Mouse (Mus musculus) T-cell, adult 2 months (primary cell): ENCODE data around the gene Cdrt4.
A peak's percentile ranks its signal among the peaks of the same experiment; 100 is the strongest.

Experiments
- DNase-seq: peaks from one replicate; pipeline ENCODE4 v3.0.0; 2022; ENCODE audit warnings: low spot score

Cdrt4 gene

DNA sequence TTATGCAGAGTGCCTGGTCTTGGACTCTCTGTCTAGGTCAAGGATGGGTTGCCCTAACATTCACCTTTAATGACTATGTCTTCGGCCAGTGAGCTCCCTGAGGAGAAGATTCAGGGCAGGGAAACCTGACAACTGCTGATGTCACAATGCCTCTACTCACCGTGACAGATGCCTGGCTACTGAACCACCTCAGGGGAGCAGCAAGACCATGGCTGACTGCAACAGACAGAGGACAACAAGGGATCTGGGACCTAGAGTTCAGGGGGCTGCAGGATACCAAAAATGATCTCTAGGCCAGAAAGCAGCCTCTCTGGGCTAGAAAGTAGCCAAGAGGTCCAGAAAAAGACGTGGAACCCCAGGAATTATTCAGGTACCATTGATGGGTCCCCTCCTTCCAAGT is at the start of gene Cdrt4:
Cdrt4 (plus strand) TSS at position 182 of the 400 bp plus-strand sequence.
- no peak for DNase-seq

GRCm38 (mm10) chr11:62901699-62902323 is 49.2 kb upstream of the Cdrt4 start:
- DNase-seq, result peak; percentile 48

GRCm38 (mm10) chr11:62903871-62904495 is 47.0 kb upstream of the Cdrt4 start:
- no peak for DNase-seq

GRCm38 (mm10) chr11:62909720-62910306 is 41.2 kb upstream of the Cdrt4 start:
- peak; percentile 8 for DNase-seq

- DNase-seq, result no peak
These were observed 39.6 kb upstream of the Cdrt4 start for GRCm38 (mm10) chr11:62911362-62911761.

DNA sequence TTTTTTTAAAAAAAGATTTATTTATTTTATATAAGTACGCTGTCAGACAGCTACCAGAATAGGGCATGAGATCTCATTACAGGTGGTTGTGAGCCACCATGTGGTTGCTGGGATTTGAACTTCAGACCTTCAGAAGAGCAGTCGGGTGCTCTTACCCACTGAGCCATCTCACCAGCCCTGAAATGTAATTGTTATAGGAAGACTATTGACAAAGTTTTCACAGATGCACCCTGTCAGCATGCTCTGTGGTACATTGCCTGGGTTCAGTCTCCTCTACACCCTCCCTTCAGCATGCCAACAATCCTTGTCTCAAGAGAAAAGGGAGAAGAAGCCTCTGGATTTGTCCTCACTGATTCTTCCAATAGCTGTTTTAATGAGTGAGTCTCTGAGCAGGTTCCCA is 37.9 kb upstream of the Cdrt4 start:
- no peak for DNase-seq

DNA sequence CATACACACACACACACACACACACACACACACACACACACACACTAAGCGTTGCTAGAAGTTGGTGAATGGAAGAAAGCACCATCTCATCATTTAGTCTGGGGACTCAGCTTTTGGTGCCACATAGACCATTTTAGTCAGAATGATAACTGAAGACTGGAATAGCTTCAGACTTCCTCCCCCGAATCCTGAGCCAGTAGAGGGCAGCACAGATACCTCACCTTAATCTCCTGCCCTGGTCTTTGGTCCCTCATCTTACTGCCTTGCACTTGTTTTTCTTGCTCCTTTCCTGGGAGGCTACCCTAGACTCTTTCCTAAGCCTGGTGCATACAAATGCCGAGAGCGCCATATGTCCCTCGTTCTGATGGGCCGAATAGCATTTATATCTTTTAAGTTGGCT is 36.5 kb upstream of the Cdrt4 start:
- DNase-seq, result no peak

DNA sequence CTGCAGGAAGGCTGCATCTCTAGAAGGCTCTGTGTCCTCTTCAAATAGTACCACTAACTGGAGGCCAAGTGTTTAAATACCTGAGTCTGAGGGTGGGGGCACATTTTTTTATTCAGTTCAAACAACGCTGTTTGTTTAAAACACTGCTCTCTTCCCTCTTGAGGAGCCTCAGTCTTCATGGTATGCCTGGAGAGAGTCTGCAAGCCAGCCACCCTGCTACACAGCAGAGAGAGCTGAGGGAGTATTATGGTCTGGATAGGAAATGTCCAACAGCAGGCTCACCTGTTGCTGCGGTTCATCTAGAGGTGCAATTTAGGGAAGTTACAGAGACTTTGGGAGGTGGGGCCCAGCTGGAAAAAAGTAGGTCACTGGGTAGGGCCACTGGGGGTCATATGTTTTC is 35.5 kb upstream of the Cdrt4 start:
- DNase-seq, result no peak

- no peak for DNase-seq
These were observed 34.2 kb upstream of the Cdrt4 start for GRCm38 (mm10) chr11:62916765-62917164.

DNA sequence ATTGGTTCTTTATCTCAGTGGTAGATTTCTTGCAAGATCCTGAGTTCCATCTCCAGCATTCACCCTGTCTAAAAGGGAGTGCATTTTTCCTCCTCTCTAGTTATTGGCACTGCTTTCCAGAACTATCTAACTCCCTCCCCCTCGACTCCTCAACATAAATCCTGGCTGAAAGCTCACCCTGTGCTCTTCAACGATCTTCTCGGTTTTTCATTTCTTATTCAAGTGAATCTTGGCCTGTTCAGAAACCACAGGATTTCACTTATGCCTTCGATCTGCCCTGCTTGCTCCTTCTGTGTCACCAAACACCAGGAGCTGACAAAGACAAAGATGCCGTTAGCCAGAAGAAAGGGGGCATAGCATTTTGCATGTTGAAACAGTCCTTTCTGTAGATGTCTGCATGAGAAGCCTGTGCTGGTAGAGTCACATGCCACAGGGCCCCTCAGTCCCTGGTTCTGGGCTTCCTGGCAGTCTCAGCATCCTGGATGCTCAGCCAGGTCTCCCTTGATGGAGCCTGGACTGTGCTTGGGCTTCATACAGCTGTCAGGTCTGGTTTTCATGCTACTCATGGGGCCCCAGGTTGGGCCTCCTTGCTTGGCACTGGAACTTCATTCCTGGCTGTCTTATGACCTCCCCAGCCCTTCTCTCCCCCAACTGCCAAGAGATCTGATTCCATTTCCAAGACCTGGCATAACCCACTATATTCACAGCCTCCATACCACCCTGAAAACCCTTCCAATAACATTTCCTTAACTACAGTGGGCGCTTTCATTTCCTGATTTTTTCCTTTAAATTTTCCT is 30.8 kb upstream of the Cdrt4 start:
- no peak for DNase-seq

DNA sequence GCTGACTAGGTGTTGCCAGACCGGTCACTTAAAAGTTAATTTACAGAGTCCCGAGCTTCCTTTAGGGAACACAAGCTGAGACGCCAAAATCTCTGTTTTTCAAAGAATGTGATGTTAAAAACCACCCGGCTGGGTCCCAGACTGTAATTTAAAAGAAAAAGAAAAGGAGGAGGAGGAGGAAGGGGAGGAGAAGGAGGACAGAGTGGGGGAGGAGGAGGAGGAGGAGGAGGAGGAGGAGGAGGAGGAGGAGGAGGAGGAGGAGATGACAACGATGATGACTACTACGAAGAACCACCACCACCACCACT is 30.3 kb upstream of the Cdrt4 start:
- no peak for DNase-seq

DNA sequence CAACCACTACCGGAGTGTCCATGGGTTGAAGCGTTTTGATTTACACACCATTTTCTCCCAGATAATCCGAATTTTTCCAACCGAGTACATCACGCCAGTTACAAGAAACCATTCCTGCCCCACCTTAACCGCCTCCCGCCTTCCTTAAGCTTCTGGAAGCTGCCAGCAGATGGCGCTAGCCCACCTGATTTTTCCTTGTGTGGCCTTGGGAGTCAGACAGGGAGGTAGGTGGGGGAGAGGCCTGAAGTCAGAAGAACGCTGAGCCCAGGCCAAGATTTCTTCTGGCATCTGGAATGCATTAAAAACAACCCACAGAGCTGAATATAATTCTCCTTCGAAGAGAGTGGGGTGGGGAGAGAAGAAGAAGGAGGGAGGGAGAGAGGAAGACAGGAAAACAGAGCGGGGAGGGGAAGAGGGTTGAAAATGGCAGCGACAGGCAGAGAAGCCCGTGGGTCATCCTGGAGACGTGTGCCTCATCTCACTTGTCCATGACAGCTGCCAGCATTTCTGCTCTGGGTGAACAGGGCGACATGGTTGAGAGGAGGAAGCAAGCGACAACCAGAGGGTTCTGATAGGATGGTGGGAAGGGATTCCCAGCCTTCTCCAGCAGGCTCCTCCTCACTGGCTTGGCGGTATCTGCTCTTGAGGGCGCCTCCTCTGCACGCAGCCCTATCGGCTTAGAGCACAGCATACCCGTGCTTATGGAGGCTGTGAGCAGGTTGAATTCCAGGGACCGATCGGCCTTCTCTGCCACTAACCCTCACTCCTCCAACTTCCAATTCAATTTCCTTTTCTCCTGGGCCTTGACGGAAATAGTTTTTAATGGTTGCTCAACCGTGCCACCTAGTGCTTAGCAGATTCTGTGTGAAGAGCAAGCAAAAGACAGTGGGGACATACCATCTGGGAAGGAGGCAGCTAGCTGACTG is 29.7 kb upstream of the Cdrt4 start:
- peak; percentile 27 for DNase-seq

DNA sequence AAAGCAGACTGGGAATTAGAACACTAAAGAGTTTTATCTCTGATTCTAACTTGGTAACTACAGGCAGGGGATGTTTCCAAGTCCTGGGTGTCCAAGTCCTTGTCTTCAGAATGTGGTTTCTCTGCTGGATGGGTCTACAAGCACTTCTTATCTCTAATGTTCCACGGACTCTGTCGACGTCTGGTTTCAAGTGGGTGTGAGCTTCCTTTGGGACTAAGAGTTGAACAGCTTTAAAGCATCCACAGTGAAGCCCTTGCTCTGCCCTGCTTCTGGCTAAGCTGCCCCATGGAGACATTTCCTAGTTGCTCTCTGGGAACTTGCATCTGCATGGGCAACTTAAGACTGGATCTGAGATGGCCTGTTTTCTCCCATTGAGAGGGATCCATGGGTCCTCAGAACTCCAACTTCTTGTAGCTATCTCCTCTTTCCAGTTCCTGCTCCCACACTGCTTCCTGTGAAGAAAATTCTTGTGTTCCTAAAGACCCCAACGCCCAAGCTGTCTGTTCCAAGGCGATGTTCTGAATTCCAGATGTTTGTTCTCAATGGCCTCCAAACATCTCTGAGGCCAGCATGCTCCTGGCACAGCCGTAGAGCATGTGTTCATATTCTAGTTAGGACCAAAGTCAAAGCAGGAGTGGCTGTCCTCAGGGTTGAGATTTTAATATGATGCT is 26.8 kb upstream of the Cdrt4 start:
- no peak for DNase-seq

DNA sequence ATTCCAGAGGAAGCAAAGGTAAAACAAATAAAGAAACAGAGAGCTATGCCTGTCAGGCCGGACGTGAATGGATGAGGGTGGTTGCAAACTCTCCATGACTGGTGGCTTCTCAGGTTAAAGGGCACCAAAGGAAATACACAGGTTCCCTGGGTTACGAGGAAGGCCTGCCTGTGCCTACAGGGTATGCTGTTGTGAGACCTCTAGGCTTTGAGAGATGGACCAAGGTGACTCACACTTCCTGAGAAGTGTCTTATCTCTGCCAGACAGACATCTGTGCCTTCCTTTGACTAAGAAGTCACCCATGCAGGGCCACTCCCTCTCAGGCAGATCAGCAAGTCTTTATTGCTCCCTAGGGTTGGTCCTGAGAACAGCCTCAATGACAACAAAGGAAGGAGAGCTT is 21.2 kb upstream of the Cdrt4 start:
- no peak for DNase-seq

GRCm38 (mm10) chr11:62930574-62930973 is 20.4 kb upstream of the Cdrt4 start:
- no peak for DNase-seq

DNA sequence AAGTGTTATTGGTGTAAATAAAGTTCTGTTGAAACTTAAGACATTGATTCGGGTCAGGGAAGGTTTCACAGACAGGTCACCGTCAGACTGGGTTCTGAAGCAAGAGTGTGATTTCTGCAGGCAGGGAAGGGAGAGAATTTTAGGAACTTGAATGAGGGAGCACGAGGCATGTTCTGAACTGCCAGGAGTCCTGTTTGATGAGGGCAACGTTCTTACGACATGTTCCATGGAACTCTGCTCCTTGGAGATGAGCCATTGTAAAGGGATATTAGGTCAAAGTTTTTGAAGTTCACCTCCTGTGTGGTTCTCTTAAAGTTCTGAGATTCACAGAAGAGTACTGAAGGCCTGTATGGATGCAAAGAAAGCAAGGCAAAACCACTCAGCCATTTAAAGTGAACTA is 19.9 kb upstream of the Cdrt4 start:
- no peak for DNase-seq

GRCm38 (mm10) chr11:62933099-62933498 is 17.9 kb upstream of the Cdrt4 start:
- DNase-seq, result no peak

- DNase-seq, result no peak
These were observed 16.0 kb upstream of the Cdrt4 start for GRCm38 (mm10) chr11:62934795-62935514.

GRCm38 (mm10) chr11:62937986-62938385 is 13.0 kb upstream of the Cdrt4 start:
- no peak for DNase-seq

DNA sequence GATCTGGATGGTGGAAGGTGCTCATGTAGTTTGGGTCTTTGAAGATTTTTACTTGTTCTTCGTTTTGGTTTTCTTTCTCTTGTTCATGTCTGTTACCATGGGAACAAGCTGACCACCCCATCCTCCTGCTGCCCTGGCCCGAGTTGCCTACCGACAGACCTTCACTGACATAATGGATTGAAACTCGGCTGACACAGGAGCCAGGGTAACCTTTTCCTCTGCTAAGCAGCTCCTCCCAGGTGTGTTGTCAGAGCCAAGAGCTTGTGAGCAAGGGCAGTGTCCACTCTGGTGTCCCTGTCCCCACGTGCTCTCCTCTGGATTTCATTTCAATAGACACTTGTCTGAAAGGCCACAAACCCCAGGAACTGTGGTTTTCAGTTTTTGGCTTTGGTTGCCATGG is 12.1 kb upstream of the Cdrt4 start:
- no peak for DNase-seq

DNA sequence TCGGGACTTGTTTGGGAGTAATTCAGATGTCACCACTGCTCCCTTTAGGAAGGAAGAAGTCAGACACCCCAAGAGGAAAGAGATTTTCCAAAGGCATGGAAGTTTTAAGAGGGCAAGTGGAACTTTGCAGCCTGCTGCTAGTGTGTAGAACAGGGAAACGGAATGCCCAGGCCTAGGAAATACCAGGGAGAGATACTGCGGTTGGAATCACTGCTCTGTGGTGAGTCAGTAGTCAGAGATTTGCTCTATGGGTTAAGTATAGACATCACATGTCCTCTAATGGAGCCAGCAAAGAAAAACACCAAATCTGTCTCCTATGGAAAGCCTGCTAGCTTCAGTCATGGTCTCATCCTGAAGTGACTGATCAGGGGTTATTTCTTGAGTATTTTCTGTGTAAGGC is 10.8 kb upstream of the Cdrt4 start:
- no peak for DNase-seq
